Mouse (Mus musculus) spleen, postnatal 10 days (tissue): Measurements from ENCODE around the gene Mgll.

Source experiments
- DNase-seq, 2 experiments: peaks; one replicate each; pipeline ENCODE4 v3.0.0; 2021 to 2022; ENCODE audit warnings: low spot score in 2 of 2

Gene Mgll

DNA sequence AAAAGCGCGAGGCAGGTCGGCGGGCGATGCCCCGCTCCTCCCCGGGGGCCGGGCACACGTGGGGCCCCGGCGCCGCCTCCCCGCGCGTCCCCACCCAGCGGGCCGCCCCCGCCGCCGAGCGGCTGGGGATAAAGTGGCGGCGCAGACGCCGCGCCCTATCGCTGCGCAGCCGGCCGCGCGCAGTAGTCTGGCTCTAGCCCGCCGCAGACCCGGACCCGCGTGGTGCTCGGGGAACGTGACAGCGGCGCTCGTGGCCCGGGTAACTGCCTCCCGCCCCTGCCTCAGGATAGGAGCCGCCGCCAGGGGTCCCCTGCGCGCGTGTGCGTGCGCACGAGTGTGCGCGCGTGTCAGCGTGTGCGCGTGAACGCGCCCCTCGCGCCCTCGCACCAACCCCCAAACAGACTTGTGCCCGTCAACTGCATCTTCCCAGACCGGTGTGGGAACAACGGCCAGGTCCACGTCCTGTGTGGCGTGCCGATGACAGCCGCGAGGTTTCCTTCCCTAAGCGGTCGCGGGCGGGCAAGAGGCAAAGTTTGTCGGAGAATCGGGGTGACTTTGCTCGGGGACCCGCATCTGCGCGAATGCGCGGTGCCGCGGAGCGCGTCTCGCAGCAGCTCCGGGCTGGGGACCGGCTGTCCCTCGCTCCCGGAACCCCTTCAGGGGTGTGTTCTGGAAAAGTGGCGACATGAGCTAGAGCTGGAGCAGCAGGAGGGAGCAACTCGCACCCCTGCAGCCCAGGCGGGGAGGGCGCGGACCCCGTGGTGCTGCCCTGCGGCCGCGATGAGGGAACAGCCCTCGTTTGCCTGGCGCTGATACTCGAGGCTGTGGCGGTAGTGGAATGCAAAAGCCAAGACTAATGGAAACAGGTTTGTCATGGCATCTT, at the start of gene Mgll:
Mgll (plus strand) TSS at position 100 of the 883 bp plus-strand sequence.
- DNase-seq = peak; percentile 81 to 86

DNA sequence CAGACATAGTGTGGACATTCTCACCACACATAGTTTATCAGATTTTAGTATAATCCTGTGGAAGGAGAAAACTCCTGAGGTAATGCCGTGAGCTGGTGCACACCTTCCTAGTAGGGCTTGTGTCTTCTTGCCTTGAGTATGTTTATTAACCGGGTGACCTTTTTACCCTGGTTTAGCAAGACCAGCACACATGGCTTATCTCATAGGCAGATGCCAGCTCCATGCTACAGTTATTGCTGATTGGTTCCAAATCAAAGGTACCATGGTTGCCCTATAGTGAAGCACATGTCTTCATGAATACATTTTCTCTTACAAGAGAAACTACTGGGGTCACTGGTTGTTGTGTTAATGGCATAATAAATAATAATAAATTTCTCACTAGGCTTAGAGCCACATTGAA, 48.4 kb upstream of the Mgll start:
- DNase-seq = no peak

DNA sequence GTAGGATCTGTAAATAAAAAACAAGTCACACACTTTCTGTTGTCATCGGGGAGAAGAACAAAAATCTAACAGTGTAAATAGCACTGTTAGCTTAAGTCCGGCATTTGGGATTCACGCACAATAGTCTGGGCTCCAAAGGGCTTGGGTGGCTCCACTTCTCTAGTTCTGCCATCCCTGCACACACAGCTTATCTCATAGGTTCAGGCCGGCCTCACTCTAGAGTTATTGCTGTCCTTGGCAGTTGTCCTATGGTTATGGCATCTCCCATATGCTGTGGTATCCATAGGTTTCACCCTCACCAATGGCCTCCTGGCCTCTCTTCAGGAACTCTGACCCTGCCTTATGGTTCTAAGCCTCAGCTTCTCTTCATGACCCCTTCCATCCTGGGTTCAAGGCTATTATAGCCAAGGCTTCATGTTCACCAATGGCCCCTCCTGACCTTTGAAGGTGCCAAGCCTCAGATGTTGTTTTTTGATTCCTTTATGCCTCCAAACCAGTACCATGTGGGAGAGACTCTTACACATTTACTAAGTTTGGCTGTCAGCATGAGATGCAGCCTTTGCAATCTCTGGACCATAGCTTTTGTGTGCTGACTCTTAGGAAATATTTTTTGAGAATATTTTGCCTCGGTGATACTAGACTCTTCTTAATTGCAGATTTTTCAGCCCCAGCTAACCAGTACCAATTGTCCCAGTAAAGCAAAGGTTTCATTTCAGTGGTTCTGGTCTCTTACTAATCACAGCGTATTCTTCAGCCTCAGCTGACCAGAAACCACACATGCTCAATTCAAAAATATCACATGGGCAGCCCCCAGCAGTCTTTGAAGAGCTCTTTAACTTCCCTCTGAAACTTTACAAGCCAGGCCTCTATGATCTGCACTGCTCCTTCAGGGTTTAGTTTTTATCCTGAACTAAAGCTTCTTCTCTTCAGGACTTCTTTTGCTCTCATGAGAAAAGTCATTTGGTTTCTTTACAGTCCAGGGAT, 47.2 kb upstream of the Mgll start:
- DNase-seq = peak; percentile 16 to 26

DNA sequence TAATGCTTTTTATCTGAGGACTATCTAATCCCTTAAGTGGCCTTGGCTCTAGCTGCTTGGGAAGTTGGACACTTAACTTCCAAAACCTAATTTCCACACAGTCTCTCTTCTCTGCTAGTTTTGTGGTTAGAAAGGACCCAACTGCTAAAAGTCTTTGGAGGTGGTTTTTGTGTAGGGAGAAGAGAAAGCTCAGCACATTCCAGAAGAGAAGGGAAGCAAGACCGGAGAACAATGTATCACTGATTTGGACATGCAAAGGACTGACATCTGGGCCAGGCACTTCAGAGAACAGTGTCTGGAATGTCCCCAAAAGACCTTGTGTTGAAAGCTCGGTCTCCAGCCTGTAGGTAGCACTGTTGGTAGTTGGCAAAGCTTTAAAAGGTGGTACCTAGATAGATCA, 46.5 kb upstream of the Mgll start:
- no peak for DNase-seq

DNA sequence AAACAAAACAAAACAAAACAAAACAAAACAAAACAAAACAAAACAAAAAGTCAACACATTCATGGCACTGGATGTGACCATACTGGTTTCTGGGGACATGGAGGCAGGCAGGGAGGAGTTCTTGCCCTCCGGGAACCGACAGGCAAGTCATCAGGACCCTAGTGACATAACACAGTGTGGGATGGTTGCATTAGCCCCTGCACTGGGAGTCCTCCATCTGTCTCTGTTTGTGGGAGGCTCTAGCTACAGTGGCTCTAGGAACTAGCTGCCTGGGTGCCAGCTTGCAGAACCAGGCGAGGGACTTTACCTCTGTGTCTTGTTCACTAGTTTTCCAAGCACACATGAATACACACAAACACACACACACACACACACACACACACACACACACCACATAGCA, 43.2 kb upstream of the Mgll start:
- no peak for DNase-seq

DNA sequence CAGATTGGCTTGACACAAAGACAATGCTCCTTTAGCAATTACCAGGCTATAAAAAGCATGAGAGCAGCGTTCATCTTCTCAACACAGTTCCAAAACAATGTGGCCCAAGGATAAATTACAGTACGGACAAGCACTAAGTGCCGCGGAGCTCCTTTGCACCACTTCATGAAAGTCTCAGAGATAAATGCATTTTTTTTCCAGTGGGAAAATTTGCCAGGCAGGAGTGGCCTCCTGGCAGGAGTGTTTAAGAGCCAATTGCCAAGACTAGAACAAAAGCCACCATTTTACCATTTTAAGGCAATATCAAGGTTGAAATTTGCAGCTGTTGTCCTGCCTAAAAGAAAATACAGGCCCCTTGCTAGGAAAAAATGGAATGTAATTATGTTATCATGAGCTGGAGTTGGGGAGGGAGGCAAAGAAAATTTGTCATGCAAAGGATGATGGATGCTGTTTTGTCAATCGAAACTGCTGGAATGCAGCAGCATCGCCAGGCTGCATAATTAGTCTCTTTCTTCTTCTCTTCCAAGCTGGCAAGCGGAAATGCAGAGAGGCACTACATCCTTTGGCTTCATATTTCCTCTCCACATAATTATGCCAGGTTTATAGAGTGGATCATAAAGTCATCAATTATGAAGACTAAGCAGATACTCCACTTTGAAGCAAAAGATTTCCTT, 40.7 kb upstream of the Mgll start:
- DNase-seq = no peak

DNA sequence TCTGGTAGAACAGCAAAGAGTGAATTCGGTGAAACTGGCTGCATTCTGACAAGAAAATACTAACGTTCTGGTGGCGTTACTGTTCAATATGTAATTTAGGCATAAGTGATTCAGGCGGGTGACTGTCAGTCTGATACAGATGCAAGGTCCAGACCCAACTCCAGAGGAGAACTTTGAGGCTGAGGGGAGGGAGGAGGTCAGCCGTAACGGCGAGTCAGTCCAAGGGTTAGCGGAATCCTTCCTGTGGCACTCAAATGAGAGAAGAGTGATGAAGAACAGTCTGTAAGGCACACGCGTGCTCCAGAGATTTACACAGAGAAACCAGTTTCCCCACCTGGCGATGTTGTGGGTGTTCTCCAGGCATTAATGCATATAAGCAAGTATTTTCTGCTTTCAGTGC, 36.0 kb upstream of the Mgll start:
- DNase-seq = no peak

DNA sequence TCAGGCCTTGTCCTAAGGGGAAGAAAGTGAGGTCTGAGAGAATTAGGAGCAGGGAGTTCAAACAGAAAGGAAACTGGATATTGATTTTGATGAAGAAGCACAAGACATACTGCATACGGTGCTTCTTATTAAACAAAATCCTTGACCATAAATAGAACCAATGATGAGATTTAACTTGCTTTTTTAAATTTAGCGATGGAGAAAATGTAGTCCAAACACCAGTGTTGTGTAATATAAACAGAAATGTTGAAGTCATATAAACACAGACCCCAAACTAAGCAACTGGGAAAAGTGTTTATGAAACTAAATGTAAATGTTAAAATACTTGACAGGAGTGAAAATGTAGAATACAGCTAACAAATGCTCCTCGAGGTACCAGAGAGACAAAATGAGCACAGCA, 35.5 kb upstream of the Mgll start:
- no peak for DNase-seq

DNA sequence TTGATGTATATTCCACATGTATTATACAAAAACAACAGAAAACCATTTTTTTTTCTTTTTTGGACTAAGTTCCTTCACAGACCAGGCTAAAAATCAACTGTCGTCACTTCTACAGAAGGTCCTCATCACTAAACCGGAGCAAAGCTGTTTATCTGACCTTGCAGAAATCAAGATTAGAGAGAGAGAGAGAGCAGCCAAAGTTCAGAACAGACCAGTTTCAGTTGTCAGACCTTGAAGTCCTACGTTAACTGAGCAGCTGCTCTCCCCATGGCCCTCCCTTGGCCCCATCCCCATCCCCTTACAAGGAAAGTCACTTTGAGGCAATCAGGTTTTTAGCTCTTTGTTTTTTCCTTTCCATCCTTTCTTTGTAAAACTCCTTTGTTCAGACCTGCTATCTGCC, 34.0 kb upstream of the Mgll start:
- DNase-seq = no peak

DNA sequence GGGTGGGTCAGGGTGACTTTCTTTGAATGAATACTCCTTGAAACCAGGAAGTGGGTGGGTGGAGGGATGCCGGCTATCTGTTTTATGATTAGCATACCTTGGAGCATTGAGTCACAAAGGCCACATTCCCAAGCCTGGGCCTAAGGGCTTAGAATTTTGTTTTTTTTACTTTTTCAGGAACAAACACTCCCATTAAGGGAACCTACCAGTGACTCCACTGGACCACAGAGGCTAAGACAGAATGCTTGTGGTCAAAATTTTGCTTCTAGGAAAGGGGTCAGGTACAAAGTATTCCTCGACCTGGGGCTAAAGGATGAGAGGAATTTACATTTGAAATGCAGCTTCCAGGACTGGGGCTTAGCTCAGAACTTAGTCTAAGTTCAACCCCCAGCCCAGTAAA, 32.9 kb upstream of the Mgll start:
- DNase-seq = no peak

DNA sequence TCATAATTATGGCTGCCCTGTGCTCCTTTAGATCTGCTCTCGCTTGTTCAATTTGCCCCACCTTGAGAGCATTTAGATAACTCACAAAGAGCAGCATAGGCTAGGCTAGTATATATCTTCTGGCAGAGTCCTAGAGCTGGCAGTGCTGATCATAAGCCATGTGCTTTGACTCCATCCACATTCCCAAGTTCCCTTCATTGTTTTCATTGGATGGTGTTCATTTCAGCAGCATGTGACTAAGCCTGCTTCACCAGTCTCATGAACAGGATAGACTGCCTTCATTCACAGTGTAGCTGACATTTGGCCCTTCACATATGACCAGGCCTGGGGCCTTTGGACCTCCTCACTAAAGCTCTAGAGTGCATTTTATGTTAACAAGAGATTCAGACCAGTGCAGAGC, 21.3 kb upstream of the Mgll start:
- DNase-seq = no peak

DNA sequence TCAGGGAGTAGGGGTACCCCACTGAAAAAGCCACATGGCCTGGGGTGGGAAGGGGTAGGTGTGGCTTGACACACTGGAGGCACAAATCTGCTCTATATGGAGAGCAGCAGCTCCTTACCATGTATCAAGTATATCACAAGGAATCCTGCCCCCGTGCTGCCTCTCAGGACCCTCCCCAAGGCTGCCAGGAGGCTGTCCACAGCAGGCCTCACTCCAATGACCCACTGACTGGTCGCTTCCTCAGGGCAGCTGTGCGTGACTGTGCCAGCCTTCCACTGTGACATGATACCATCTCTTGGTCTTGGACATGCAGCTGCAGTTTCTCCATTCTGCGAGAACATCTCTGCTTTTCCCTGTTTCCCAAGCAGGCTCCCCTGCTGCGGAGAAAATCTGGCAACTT, 20.5 kb upstream of the Mgll start:
- DNase-seq = no peak

DNA sequence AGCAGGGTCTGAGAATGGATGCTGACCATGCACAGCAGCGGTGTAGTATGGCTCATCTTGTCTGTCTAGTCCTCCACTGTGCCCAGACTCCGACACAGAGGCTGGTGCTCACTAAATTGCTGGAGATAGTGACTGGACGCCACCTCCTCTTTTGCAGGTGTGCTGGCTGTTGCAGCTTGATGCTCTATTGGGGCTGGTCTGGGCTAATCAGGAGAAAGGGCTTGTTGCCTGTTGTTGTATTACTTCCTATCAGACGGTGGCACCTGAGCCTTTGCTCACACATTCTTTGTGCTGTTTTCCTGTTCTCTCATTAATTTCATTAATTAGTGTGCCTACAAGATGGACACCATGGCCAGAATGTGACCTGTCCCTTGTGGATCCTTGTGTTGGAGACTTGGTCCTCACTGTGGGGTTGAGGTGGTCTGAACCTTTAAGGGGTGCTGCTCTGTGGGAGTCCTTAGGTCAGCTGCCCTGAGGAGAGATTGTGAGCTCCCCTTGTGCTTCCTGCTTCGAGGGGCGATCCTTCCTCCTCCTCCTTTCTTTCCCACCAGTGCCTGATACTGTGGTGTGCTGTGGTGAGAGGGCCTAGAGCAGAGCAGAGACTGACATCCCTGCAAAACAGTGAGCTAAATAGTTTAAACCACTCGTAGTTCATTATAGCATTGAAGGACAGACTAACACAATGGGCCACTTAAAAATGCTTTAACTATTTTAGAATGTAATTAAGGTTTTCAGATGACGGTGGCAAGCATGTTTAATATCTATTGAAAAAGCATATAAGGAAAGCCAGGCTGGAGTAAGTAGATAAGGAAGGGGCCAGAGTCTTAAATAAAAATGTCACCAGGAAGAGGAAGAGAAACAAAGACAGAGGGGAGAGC, 15.6 kb upstream of the Mgll start:
- DNase-seq = peak in 1 of 2 experiments; percentile 51

DNA sequence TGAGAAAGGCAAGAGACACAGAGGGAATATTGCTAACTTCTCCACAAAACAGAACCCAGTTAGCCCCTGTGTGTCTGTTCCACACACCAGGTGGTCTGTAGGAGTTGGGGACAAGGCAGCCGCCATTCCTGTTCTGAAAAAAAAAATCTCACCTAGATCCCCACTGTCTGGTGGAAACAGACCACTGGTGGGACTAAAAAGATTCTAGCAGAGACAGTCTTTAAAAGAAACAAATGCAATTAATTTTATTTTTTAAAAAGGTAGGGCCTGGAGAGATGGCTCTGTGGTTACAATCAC, 15.0 kb upstream of the Mgll start:
- DNase-seq = no peak

DNA sequence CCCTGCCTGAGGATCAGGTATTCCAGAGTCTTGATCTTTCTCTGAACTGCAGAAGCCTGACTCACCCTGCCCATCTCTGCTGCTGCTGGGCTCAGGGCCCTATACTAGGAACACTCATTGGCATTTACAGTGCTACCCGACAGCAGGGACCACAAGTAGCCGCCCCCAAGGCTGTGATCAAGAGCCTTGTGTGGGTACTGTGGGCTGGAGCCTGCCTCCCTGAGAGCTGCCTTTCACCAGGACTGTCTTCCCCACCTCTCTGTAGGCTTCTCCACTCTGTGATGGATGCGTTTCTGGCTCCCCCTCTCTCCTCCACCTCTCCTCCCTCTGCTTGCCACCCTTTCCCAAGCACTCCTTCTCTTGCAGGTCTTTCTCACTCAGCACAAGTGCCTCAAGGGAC, 12.9 kb upstream of the Mgll start:
- no peak for DNase-seq

DNA sequence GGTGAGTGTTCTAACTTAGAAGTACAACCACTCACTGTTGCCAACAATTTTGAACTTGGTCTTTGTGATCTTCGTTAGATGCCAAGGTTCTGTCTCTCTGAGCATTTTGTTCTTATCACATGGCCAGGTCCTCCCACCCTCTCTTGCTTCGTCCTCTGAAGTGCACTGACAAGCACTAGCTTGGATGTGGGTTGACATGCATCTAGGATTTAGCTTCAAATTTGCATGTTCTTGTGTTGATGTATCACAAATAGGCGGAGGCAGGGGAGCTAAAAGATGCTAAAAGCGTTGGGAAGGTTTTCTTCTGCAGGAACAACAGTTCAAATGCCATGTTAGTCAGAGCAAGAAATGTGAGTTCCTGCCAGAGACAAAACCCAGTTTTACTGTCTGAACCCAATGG, 12.1 kb upstream of the Mgll start:
- DNase-seq = no peak

DNA sequence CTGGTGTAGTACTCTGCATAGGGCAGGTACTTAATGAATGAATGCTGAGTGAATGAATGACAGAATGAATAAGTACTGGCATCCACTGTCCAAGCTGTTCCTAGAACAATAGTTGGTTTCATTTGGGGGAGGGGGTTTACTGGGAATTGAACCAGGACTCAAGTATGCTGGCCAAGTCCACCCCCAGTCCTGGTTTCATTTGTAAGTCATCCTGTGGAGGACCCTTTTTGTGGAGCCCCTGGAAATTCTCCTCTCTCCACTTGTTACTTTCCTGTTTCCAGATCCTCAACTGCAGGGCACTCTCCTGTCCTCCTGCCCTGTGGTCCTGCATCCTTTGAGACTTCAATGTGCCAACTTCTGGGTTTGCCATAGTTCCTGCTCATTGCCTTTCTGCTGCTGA, 10.9 kb upstream of the Mgll start:
- DNase-seq = no peak

DNA sequence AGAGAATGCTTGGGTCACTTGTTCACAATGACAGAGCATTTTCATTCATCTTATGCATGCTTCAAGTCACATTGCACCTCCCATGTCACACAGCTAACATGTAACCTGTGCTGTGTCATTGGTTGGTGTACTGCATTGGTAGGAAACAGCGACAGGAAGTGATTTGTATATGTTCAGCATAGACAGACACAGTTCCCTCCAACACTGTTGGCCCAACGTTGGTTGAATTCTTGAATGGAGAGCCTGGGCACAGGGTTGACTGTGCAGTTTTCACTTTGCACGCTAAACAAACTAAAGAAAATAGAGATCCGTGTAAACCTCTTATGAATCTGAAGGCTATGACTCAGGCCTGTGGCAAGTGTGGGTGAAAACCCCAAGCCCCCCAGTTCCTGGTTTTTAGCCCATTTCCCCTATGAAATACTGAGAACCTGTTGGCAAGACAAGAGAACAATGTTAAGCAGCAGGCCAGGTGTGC, 10.0 kb upstream of the Mgll start:
- DNase-seq = no peak

DNA sequence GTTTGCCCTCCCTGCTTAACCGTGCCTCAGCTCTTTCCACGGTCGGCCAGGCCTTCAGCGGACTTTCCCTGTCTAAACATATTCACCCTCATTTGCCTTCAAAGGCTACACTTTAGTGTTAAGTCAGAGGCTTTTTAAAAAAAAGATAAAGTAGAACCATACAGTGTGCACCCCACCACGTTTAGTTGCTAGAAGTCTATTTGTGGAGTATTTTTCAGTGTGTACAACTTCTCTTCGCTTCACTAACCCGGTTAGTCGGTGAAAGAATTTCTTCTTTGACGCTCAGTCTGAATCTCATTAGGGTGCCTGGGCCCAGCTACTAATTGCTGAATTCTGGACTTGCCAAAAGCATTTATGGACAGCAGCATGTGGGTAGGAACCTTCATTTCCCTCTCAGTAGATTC, 8.8 kb upstream of the Mgll start:
- DNase-seq = no peak

DNA sequence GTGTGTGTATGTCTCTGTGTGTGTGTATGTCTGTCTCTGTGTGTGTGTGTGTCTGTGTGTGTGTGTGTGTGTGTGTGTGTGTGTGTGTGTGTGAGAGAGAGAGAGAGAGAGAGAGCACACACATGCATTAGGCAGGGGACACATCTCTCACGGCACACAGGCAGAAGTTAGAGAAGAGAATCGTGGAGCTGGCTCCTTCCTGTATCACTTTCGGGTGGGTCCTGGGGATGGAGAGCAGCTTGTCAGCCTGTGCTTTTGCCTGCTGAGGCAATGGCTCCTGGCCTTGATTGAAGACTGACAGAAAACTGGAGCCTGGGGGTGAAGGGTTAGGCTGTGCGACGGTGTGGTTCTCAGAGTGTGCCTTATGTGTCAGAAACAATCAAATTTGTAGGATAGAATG, 8.2 kb upstream of the Mgll start:
- no peak for DNase-seq
